ENCODE assay signal across 21 mouse cellular contexts in the genomic region with DNA sequence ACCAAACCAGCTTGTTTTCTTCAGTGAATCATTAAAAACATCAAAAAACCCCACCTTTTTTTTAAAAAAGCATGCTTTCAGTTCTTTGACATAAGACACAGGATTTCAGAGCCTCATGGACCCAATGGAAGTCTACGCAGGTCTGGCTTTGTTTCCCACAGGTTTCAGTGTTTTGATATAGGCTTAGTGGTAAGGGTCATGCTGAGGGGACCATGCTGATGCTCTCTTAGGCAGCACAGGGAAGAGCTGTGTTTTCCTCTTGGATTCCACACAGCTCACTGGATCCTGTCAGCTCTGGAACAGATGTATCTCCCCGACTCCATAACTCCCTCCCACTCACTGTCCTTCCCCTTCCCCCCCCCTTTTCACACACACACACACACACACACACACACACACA.
DNase-seq lines count a peak whose midpoint lies in the region; ATAC-seq lines count a peak whose summit lies in the region.
"Had no signal": no experiment of that assay in that cellular context is flagged by ENCODE, and none has a peak within 500 bp of the region (broad histone marks: within the 10 kb centered on the region; RNA-seq: fewer than 3 reads in every experiment).

No protein-coding gene starts in this region.

- H3K9me3 ChIP-seq in hindbrain, embryonic 15.5 days = no peaks in the 10 kb centered on the region
- no peaks in the 10 kb centered on the region for H3K9me3 ChIP-seq in hindbrain, embryonic 11.5 days (ENCODE audit: control insufficient read depth, low read length)
- H3K9me3 ChIP-seq in kidney, embryonic 15.5 days (replicated peaks) = no peaks in the 10 kb centered on the region
- H3K9me3 ChIP-seq in neural tube, embryonic 13.5 days = no peaks in the 10 kb centered on the region
- H3K9me3 ChIP-seq: embryonic facial prominence, embryonic 12.5 days; embryonic facial prominence, embryonic 15.5 days; hindbrain, embryonic 12.5 days had no signal

- H3K27ac ChIP-seq in hindbrain, embryonic 15.5 days (replicated peaks) = no peak overlapping the region
- H3K27ac ChIP-seq in hindbrain, embryonic 11.5 days (ENCODE audit: low read depth, low read length) = no peak overlapping the region
- H3K27ac ChIP-seq in kidney, embryonic 15.5 days = no peak overlapping the region
- no peak overlapping the region for H3K27ac ChIP-seq in neural tube, embryonic 13.5 days (replicated peaks)
- H3K27ac ChIP-seq: embryonic facial prominence, embryonic 12.5 days; embryonic facial prominence, embryonic 15.5 days; hindbrain, embryonic 12.5 days; hindbrain, postnatal 0 days had no signal

- peak; percentile 45; the same call in 1 of the 2 replicates for ATAC-seq in hindbrain, embryonic 15.5 days (ENCODE audit: low FRiP score, low read depth)
- ATAC-seq in hindbrain, embryonic 11.5 days (ENCODE audit: low FRiP score) = no peak
- peak; percentile 69 for ATAC-seq in kidney, embryonic 15.5 days (replicated peaks; ENCODE audit: low FRiP score)
- peak; percentile 32; the same call in 1 of the 2 replicates for ATAC-seq in neural tube, embryonic 13.5 days (ENCODE audit: low read depth)
- ATAC-seq: CD4-positive, CD25-positive, alpha-beta regulatory T cell, adult 4 months; forebrain, embryonic 16.5 days; hindbrain, postnatal 0 days; inflammation-experienced regulatory T-cells, adult 6 months had no signal

- no peaks in the 10 kb centered on the region for H3K36me3 ChIP-seq in hindbrain, embryonic 15.5 days
- no peaks in the 10 kb centered on the region for H3K36me3 ChIP-seq in hindbrain, embryonic 11.5 days (ENCODE audit: control insufficient read depth, insufficient read depth, low read length)
- no peaks in the 10 kb centered on the region for H3K36me3 ChIP-seq in kidney, embryonic 15.5 days
- H3K36me3 ChIP-seq in neural tube, embryonic 13.5 days = no peaks in the 10 kb centered on the region
- H3K36me3 ChIP-seq: embryonic facial prominence, embryonic 12.5 days; embryonic facial prominence, embryonic 15.5 days; hindbrain, embryonic 12.5 days had no signal

- no peak overlapping the region for H3K4me2 ChIP-seq in hindbrain, embryonic 15.5 days
- no peak overlapping the region for H3K4me2 ChIP-seq in hindbrain, embryonic 11.5 days (replicated peaks; ENCODE audit: low read depth, low read length)
- no peak overlapping the region for H3K4me2 ChIP-seq in kidney, embryonic 15.5 days
- no peak overlapping the region for H3K4me2 ChIP-seq in neural tube, embryonic 13.5 days
- H3K4me2 ChIP-seq: embryonic facial prominence, embryonic 12.5 days; embryonic facial prominence, embryonic 15.5 days; heart, embryonic 11.5 days; hindbrain, embryonic 12.5 days had no signal

- H3K27me3 ChIP-seq in hindbrain, embryonic 15.5 days = no peaks in the 10 kb centered on the region
- no peaks in the 10 kb centered on the region for H3K27me3 ChIP-seq in hindbrain, embryonic 11.5 days (ENCODE audit: control insufficient read depth, insufficient read depth, low read length)
- H3K27me3 ChIP-seq in kidney, embryonic 15.5 days = no peaks in the 10 kb centered on the region
- H3K27me3 ChIP-seq in neural tube, embryonic 13.5 days = no peaks in the 10 kb centered on the region
- H3K27me3 ChIP-seq: embryonic facial prominence, embryonic 12.5 days; embryonic facial prominence, embryonic 15.5 days; hindbrain, embryonic 12.5 days had no signal

- 63% methylated on average over 2 of the region's 2 CpGs for WGBS in hindbrain, embryonic 15.5 days
- WGBS in hindbrain, embryonic 11.5 days = 66% methylated on average over 2 of the region's 2 CpGs
- WGBS in kidney, embryonic 15.5 days = 48% methylated on average over 2 of the region's 2 CpGs
- WGBS in neural tube, embryonic 13.5 days = 73% methylated on average over 2 of the region's 2 CpGs

- no peak for DNase-seq in hindbrain, embryonic 11.5 days (ENCODE audit: low spot score)
- DNase-seq in kidney, adult 11 months = no peak
- DNase-seq in neural tube, embryonic 10.5 days (ENCODE audit: extremely low spot score, low spot score) = no peak
- DNase-seq: adrenal gland, adult 2 months; cerebellum, adult 11 months; cerebellum, adult 2 months; cerebellum, adult 9-11 months; cerebellum, postnatal 25 days; gastrocnemius, postnatal 10 days; gastrocnemius, postnatal 36 days had no signal

- H3K4me1 ChIP-seq in hindbrain, embryonic 15.5 days (replicated peaks) = 0 out of 2 replicates have a peak, but pooled peaks cover 3% of the 10 kb centered on the region
- no peaks in the 10 kb centered on the region for H3K4me1 ChIP-seq in hindbrain, embryonic 11.5 days (replicated peaks; ENCODE audit: control insufficient read depth, insufficient read depth, low read length)
- 0 out of 2 replicates have a peak, but pooled peaks cover 2% of the 10 kb centered on the region for H3K4me1 ChIP-seq in kidney, embryonic 15.5 days
- H3K4me1 ChIP-seq in neural tube, embryonic 13.5 days (replicated peaks) = peaks cover 7% of the 10 kb centered on the region; the same call in 1 of the 2 replicates

- H3K9ac ChIP-seq in hindbrain, embryonic 15.5 days = no peak overlapping the region
- no peak overlapping the region for H3K9ac ChIP-seq in hindbrain, embryonic 11.5 days (ENCODE audit: low read depth, low read length)
- no peak overlapping the region for H3K9ac ChIP-seq in kidney, embryonic 15.5 days
- H3K9ac ChIP-seq in neural tube, embryonic 13.5 days = no peak overlapping the region
- H3K9ac ChIP-seq: embryonic facial prominence, embryonic 12.5 days; embryonic facial prominence, embryonic 15.5 days; hindbrain, embryonic 12.5 days had no signal

- H3K4me3 ChIP-seq in hindbrain, embryonic 15.5 days = no peak overlapping the region
- no peak overlapping the region for H3K4me3 ChIP-seq in hindbrain, embryonic 11.5 days (ENCODE audit: low read depth, low read length)
- no peak overlapping the region for H3K4me3 ChIP-seq in kidney, embryonic 15.5 days (replicated peaks)
- H3K4me3 ChIP-seq in neural tube, embryonic 13.5 days = no peak overlapping the region
- H3K4me3 ChIP-seq: embryonic facial prominence, embryonic 12.5 days; embryonic facial prominence, embryonic 15.5 days; hindbrain, embryonic 12.5 days had no signal
